Mouse (Mus musculus) ES-E14 (cell line): ENCODE data around the gene Ank2.

Experiments
- CHD2 ChIP-seq: IDR thresholded peaks from 2 replicates; pipeline ENCODE4 v1.6.1; 2014; ENCODE audit warnings: mild to moderate bottlenecking, low read depth, low read length, inconsistent platforms
- HCFC1 ChIP-seq: IDR thresholded peaks from 2 replicates; pipeline ENCODE4 v1.6.1; 2012; ENCODE audit warnings: low read length, inconsistent platforms, borderline replicate concordance; ENCODE audit not compliant: insufficient read depth
- MAFK ChIP-seq: IDR thresholded peaks from 2 replicates; pipeline ENCODE4 v1.6.1; 2014; ENCODE audit warnings: mild to moderate bottlenecking, low read depth, low read length, inconsistent platforms; ENCODE audit not compliant: insufficient read depth
- ZC3H11A ChIP-seq: IDR thresholded peaks from 2 replicates; pipeline ENCODE4 v1.6.1; 2012; ENCODE audit warnings: low read depth, mild to moderate bottlenecking, inconsistent platforms, low read length, borderline replicate concordance

GRCm38 (mm10) chr3:127199112-127199665 lies 300.0 kb downstream of the Ank2 start:
- no peak for TF ChIP-seq CHD2
- no peak for TF ChIP-seq ZC3H11A
- no peak for TF ChIP-seq HCFC1
- no peak for TF ChIP-seq MAFK
